Mouse (Mus musculus) kidney, embryonic 15.5 days (tissue): ENCODE measurements around the gene Ucp3. TPM values are rescaled to one million over a fixed set of nuclear protein-coding genes. Genes with fewer than 3 reads are reported as not detected.

ENCODE experiments used
- ATAC-seq: fragments of 200-750 bp; cut with Nextera tagmentation; replicated peaks from 2 replicates; pipeline ENCODE4 v1.8.0; 2017; ENCODE audit warnings: moderate TSS enrichment; ENCODE audit not compliant: low FRiP score
- H3K27ac ChIP-seq: fragments of 300-500 bp; sonication (generic); 2 replicates; pipeline ENCODE4 v1.5.1; 2015; ENCODE audit warnings: mild to moderate bottlenecking, inconsistent platforms
- H3K27me3 ChIP-seq: fragments of 300-500 bp; sonication (generic); 2 replicates; pipeline ENCODE4 v1.6.1; 2015; ENCODE audit warnings: inconsistent platforms
- H3K36me3 ChIP-seq: fragments of 300-500 bp; sonication (generic); 2 replicates; pipeline ENCODE4 v1.6.1; 2015; ENCODE audit warnings: inconsistent platforms
- H3K4me1 ChIP-seq: fragments of 300-500 bp; sonication (generic); 2 replicates; pipeline ENCODE4 v1.6.1; 2015; ENCODE audit warnings: inconsistent platforms
- H3K4me2 ChIP-seq: fragments of 300-500 bp; sonication (generic); 2 replicates; pipeline ENCODE4 v1.6.1; 2015; ENCODE audit warnings: moderate library complexity, mild to moderate bottlenecking, inconsistent platforms
- H3K4me3 ChIP-seq: fragments of 300-500 bp; sonication (generic); replicated peaks from 2 replicates; pipeline ENCODE4 v1.5.1; 2015; ENCODE audit warnings: mild to moderate bottlenecking, inconsistent platforms
- H3K9ac ChIP-seq: fragments of 300-500 bp; sonication (generic); 2 replicates; pipeline ENCODE4 v1.6.1; 2015; ENCODE audit warnings: mild to moderate bottlenecking, inconsistent platforms
- H3K9me3 ChIP-seq: fragments of 300-500 bp; sonication (generic); replicated peaks from 2 replicates; pipeline ENCODE4 v1.6.1; 2016; ENCODE audit warnings: inconsistent platforms
- WGBS: fragments of 180-500 bp; shearing (Covaris S2); methylation state at CpG from one replicate; pipeline ENCODE4 v1.1.7; 2015; ENCODE audit warnings: mixed read lengths; 5-methylcytosine and 5-hydroxymethylcytosine counted together
- polyA plus RNA-seq: library from polyadenylated mRNA; unstranded; fragments of >200 nt; fragmentation: Nextera tagmentation; extraction: Ambion mirVana; gene quantifications from 2 replicates; pipeline ENCODE4 v1.2.1, GENCODE M21; 2015

Ucp3 gene
- polyA plus RNA-seq, 1 experiment from 2014 or later, result 0.12 TPM

GRCm38 (mm10) chr7:100463194-100463593, 9.6 kb upstream of the Ucp3 start:
- no peak overlapping the region for H3K4me3 ChIP-seq
- peaks cover 21% of the 10 kb centered on the region for H3K4me1 ChIP-seq
- peaks cover 45% of the 10 kb centered on the region for H3K36me3 ChIP-seq
- no peak overlapping the region for H3K4me2 ChIP-seq
- 71% methylated on average over 9 of the region's 9 CpGs for WGBS
- H3K27ac ChIP-seq, result no peak overlapping the region
- H3K9ac ChIP-seq, result no peak overlapping the region
- no peaks in the 10 kb centered on the region for H3K9me3 ChIP-seq
- ATAC-seq, result no peak
- H3K27me3 ChIP-seq, result no peaks in the 10 kb centered on the region

- Histone ChIP-seq H3K4me2 (no peak overlapping the region), H3K4me3 (no peak overlapping the region), H3K9me3 (no peaks in the 10 kb centered on the region), H3K27me3 (no peaks in the 10 kb centered on the region), H3K9ac (no peak overlapping the region), H3K27ac (no peak overlapping the region), H3K4me1 (peaks cover 21% of the 10 kb centered on the region), H3K36me3 (peaks cover 47% of the 10 kb centered on the region)
- no peak for ATAC-seq
- 64% methylated on average over 10 of the region's 10 CpGs for WGBS
These were observed 9.0 kb upstream of the Ucp3 start for GRCm38 (mm10) chr7:100463757-100464156.

GRCm38 (mm10) chr7:100464248-100464647, 8.5 kb upstream of the Ucp3 start:
- Histone ChIP-seq H3K9me3 (no peaks in the 10 kb centered on the region), H3K27ac (0 out of 2 replicates have a peak overlapping the region, but pooled peaks have one; percentile 27), H3K27me3 (no peaks in the 10 kb centered on the region), H3K4me3 (no peak overlapping the region), H3K36me3 (peaks cover 48% of the 10 kb centered on the region), H3K4me2 (no peak overlapping the region), H3K9ac (no peak overlapping the region), H3K4me1 (peaks cover 21% of the 10 kb centered on the region)
- WGBS, result 88% methylated on average over 7 of the region's 7 CpGs
- ATAC-seq, result no peak

- WGBS, result 72% methylated on average over 4 of the region's 4 CpGs
- Histone ChIP-seq H3K4me2 (0 out of 2 replicates have a peak overlapping the region, but pooled peaks have one; percentile 15), H3K9ac (no peak overlapping the region), H3K27ac (peak overlapping the region; percentile 69), H3K4me3 (no peak overlapping the region), H3K9me3 (no peaks in the 10 kb centered on the region), H3K27me3 (no peaks in the 10 kb centered on the region), H3K4me1 (peaks cover 21% of the 10 kb centered on the region), H3K36me3 (peaks cover 48% of the 10 kb centered on the region)
- ATAC-seq, result peak; percentile 70
These were observed 7.5 kb upstream of the Ucp3 start for GRCm38 (mm10) chr7:100465248-100465647.

GRCm38 (mm10) chr7:100465656-100466309, 7.0 kb upstream of the Ucp3 start:
- Histone ChIP-seq H3K9me3 (no peaks in the 10 kb centered on the region), H3K4me3 (no peak overlapping the region), H3K9ac (no peak overlapping the region), H3K27ac (peak overlapping the region; percentile 69), H3K4me2 (peak overlapping the region; percentile 15; the same call in 1 of the 2 replicates), H3K36me3 (peaks cover 47% of the 10 kb centered on the region), H3K4me1 (peaks cover 21% of the 10 kb centered on the region), H3K27me3 (no peaks in the 10 kb centered on the region)
- peak; percentile 70 for ATAC-seq
- WGBS, result 34% methylated on average over 5 of the region's 5 CpGs

GRCm38 (mm10) chr7:100466781-100467510, 5.8 kb upstream of the Ucp3 start:
- no peak overlapping the region for H3K4me2 ChIP-seq
- 0 out of 2 replicates have a peak overlapping the region, but pooled peaks have one; percentile 18 for H3K27ac ChIP-seq
- H3K36me3 ChIP-seq, result peaks cover 46% of the 10 kb centered on the region
- H3K27me3 ChIP-seq, result no peaks in the 10 kb centered on the region
- WGBS, result 83% methylated on average over 11 of the region's 11 CpGs
- H3K4me3 ChIP-seq, result no peak overlapping the region
- H3K4me1 ChIP-seq, result peaks cover 21% of the 10 kb centered on the region
- peak; percentile 81 for ATAC-seq
- no peak overlapping the region for H3K9ac ChIP-seq
- no peaks in the 10 kb centered on the region for H3K9me3 ChIP-seq

GRCm38 (mm10) chr7:100468761-100469160, 4.0 kb upstream of the Ucp3 start:
- no peak for ATAC-seq
- Histone ChIP-seq H3K4me2 (no peak overlapping the region), H3K4me1 (peaks cover 17% of the 10 kb centered on the region), H3K9ac (no peak overlapping the region), H3K27me3 (no peaks in the 10 kb centered on the region), H3K4me3 (no peak overlapping the region), H3K27ac (no peak overlapping the region), H3K9me3 (no peaks in the 10 kb centered on the region), H3K36me3 (peaks cover 36% of the 10 kb centered on the region)
- WGBS, result 89% methylated on average over 6 of the region's 6 CpGs

- H3K9me3 ChIP-seq, result no peaks in the 10 kb centered on the region
- no peak for ATAC-seq
- no peak overlapping the region for H3K27ac ChIP-seq
- H3K4me1 ChIP-seq, result peaks cover 14% of the 10 kb centered on the region
- 92% methylated on average over 1 of the region's 1 CpGs for WGBS
- no peak overlapping the region for H3K4me2 ChIP-seq
- H3K27me3 ChIP-seq, result no peaks in the 10 kb centered on the region
- H3K4me3 ChIP-seq, result no peak overlapping the region
- peaks cover 35% of the 10 kb centered on the region for H3K36me3 ChIP-seq
- H3K9ac ChIP-seq, result no peak overlapping the region
These were observed 3.3 kb upstream of the Ucp3 start for GRCm38 (mm10) chr7:100469502-100469901.

GRCm38 (mm10) chr7:100470796-100471406, 1.9 kb upstream of the Ucp3 start:
- Histone ChIP-seq H3K27ac (no peak overlapping the region), H3K4me3 (no peak overlapping the region), H3K4me2 (no peak overlapping the region), H3K27me3 (no peaks in the 10 kb centered on the region), H3K9ac (no peak overlapping the region), H3K36me3 (peaks cover 28% of the 10 kb centered on the region), H3K4me1 (peaks cover 5% of the 10 kb centered on the region), H3K9me3 (no peaks in the 10 kb centered on the region)
- WGBS, result 92% methylated on average over 11 of the region's 11 CpGs
- ATAC-seq, result no peak

GRCm38 (mm10) chr7:100471407-100471797, 1.4 kb upstream of the Ucp3 start:
- Histone ChIP-seq H3K27me3 (no peaks in the 10 kb centered on the region), H3K27ac (no peak overlapping the region), H3K9me3 (no peaks in the 10 kb centered on the region), H3K36me3 (peaks cover 28% of the 10 kb centered on the region), H3K9ac (no peak overlapping the region), H3K4me2 (no peak overlapping the region), H3K4me3 (no peak overlapping the region), H3K4me1 (0 out of 2 replicates have a peak, but pooled peaks cover 6% of the 10 kb centered on the region)
- 81% methylated on average over 1 of the region's 1 CpGs for WGBS
- no peak for ATAC-seq

GRCm38 (mm10) chr7:100473846-100474454, 1.2 kb downstream of the Ucp3 start:
- peaks cover 16% of the 10 kb centered on the region for H3K36me3 ChIP-seq
- no peaks in the 10 kb centered on the region for H3K9me3 ChIP-seq
- H3K4me1 ChIP-seq, result 0 out of 2 replicates have a peak, but pooled peaks cover 6% of the 10 kb centered on the region
- no peak overlapping the region for H3K4me3 ChIP-seq
- WGBS, result 76% methylated on average over 9 of the region's 9 CpGs
- no peak overlapping the region for H3K4me2 ChIP-seq
- H3K27me3 ChIP-seq, result no peaks in the 10 kb centered on the region
- no peak overlapping the region for H3K9ac ChIP-seq
- H3K27ac ChIP-seq, result no peak overlapping the region
- no peak for ATAC-seq

GRCm38 (mm10) chr7:100474680-100475079, 1.9 kb downstream of the Ucp3 start:
- H3K4me2 ChIP-seq, result no peak overlapping the region
- H3K27ac ChIP-seq, result no peak overlapping the region
- no peak overlapping the region for H3K9ac ChIP-seq
- H3K4me1 ChIP-seq, result peaks cover 13% of the 10 kb centered on the region
- H3K36me3 ChIP-seq, result peaks cover 9% of the 10 kb centered on the region
- no peak for ATAC-seq
- no peaks in the 10 kb centered on the region for H3K27me3 ChIP-seq
- H3K4me3 ChIP-seq, result no peak overlapping the region
- H3K9me3 ChIP-seq, result no peaks in the 10 kb centered on the region
- WGBS, result 64% methylated on average over 1 of the region's 1 CpGs
